Mouse (Mus musculus) heart, adult 8-10 months (tissue): ENCODE data around the gene Vmn1r200. TPM values are rescaled to one million over a fixed set of nuclear protein-coding genes. Genes with fewer than 3 reads are reported as not detected.
A peak's percentile ranks its signal among the peaks of the same experiment; 100 is the strongest.

Experiments used
- DNase-seq: peaks from one replicate; pipeline ENCODE4 v3.0.0; 2022; ENCODE audit warnings: low spot score
- total RNA-seq, 4 experiments: library from RNA; stranded (reverse); gene quantifications; 2 replicates each; pipeline ENCODE4 v1.2.4; 2022

Gene Vmn1r200
- total RNA-seq = not detected

DNA sequence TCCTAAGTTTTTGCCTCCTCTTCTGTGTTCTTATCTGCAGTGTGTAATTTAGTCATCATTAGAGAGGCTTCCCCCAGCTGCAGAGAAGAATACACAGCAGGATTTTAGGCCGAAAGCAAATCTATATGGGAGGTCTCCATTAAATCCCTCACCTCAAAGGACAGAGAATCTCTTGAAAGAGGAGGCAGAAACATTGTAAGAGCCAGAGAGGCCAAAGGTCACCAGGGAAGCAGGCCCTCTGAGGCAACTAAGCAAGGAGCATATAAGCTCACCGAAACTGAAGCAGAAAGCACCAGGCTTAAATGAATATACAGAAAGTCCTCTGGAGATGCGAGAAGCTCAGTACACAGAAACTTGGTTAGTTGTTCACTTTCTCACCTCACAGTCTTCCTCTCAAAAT lies at the start of gene Vmn1r200:
TSS of gene Vmn1r200 (plus strand) at position 301 of the 400 bp plus-strand sequence.
- no peak for DNase-seq

DNA sequence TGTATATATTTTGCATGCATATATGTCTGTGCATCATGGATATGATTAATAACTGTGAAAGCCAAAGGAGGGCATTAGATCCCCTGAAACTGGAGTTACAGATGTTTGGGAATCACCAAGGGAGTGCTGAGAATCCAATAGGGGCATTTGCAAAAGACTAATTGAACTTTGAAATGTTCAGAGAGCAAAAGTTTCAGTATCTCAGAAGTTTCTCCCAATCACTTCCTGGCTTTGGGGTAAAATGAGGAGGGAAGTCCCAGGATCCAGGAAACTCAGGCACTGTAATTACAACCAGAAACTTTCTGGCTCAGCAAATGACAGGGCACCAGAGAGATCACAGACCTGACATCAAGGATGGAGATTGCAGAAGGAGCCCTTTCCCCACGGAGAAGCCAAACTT lies 40.1 kb upstream of the Vmn1r200 start, which contains the start of gene Vmn1r198:
TSS of gene Vmn1r198 (plus strand) at position 301 of the 400 bp plus-strand sequence.
- no peak for DNase-seq

DNA sequence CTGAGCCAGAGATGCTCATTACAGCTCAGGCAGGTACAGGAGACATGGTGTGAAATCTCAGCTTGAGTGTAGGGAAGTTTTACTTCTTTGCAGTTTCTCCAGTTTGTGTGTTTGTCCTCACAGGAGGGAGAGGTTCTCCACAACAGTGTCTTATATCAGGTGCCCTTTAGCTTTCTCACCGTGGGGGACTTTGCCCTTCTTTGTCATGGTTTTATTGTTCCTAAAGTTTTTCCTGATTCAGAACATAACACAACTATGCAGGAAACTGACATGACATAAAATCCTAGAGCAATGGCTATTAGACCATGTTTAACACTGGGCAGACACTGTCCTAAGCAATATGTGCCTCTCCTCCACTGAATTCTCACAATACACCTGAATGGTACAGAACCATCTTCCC lies 39.4 kb upstream of the Vmn1r200 start:
- DNase-seq = no peak

DNA sequence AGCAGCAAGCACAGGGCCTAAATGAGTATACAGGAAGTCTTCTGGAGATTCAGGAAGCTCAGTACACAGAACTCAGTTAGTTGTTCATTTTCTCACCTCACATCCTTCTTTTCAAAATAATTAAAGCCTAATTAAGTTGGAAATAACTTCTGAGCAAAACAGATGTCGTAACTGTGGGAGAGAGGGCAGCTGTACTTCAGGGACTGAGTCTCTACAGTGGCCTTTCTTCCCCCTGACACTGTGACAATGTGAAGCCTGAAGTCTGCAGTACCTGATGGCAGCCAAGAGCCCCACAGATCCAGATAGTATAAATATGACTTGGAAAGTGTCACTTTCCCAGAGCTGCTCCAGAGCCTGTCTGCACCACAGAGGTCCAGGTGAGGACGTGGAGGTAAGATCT lies 10.7 kb upstream of the Vmn1r200 start, which contains the start of gene Vmn1r199:
TSS of gene Vmn1r199 (plus strand) at position 301 of the 400 bp plus-strand sequence.
- DNase-seq = no peak

- peak; percentile 28 for DNase-seq
Observed at GRCm38 (mm10) chr13:22381128-22381527, 9.0 kb upstream of the Vmn1r200 start.

DNA sequence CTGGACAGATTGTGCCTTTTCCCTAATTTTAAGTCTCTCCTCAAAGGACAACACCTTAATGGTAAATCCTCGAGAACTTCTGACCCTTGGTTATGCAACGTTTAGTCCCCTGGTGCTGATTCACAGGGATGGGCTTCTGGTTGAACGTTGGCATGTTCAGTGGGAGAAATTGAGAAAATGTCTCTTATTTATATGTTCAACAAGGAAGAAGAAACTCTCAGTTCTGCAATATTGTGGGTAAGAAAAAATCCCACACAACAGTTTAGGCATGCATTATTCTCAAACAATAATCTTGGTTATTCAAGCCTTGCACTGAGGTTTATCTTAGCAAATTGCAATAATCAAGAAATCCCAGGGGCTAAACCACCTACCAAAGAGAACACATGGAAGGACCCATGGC lies 6.8 kb upstream of the Vmn1r200 start:
- DNase-seq = no peak

- no peak for DNase-seq
Observed at GRCm38 (mm10) chr13:22387050-22387449, 3.1 kb upstream of the Vmn1r200 start.

DNA sequence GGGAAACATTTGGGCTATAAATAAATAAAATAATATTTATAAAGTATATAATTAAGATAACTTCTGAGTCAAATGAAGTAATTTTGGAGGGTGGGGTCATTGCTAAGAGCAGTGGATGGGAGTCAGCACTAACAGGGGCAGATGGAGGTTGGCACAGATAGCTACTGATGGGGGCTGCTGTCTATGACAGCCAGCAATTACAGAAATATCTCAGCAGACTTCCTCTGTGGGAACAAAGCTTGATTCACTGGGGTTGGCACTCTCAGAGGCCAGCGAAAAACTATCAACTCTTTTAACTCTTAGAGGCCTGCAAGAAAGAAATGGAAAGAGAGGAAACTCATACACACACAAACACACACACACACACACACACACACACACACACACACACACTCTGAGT lies 12.8 kb downstream of the Vmn1r200 start:
- no peak for DNase-seq

Other genes starting within 250 kb of the Vmn1r200 start
- not detected for gene Vmn1r191, start 206.4 kb upstream of the Vmn1r200 start, total RNA-seq
- gene Vmn1r192, start 199.2 kb upstream of the Vmn1r200 start, total RNA-seq = not detected
- not detected for gene Vmn1r193, start 167.2 kb upstream of the Vmn1r200 start, total RNA-seq
- not detected for gene Vmn1r194, start 146.2 kb upstream of the Vmn1r200 start, total RNA-seq
- gene Vmn1r195, start 119.9 kb upstream of the Vmn1r200 start, total RNA-seq = not detected
- gene Vmn1r196, start 100.5 kb upstream of the Vmn1r200 start, total RNA-seq = not detected
- not detected for gene Vmn1r197, start 65.8 kb upstream of the Vmn1r200 start, total RNA-seq
- gene Vmn1r198, start 40.0 kb upstream of the Vmn1r200 start, total RNA-seq = not detected
- not detected for gene Vmn1r199, start 10.6 kb upstream of the Vmn1r200 start, total RNA-seq
- not detected for gene Vmn1r201, start 81.5 kb downstream of the Vmn1r200 start, total RNA-seq
- not detected for gene Vmn1r202, start 115.0 kb downstream of the Vmn1r200 start, total RNA-seq
- not detected for gene Vmn1r203, start 127.7 kb downstream of the Vmn1r200 start, total RNA-seq
- gene Vmn1r204, start 162.8 kb downstream of the Vmn1r200 start, total RNA-seq = not detected
- not detected for gene Vmn1r205, start 202.6 kb downstream of the Vmn1r200 start, total RNA-seq
- not detected for gene Vmn1r206, start 233.9 kb downstream of the Vmn1r200 start, total RNA-seq